14 mouse cellular contexts compared by ENCODE assay signal in the genomic region with DNA sequence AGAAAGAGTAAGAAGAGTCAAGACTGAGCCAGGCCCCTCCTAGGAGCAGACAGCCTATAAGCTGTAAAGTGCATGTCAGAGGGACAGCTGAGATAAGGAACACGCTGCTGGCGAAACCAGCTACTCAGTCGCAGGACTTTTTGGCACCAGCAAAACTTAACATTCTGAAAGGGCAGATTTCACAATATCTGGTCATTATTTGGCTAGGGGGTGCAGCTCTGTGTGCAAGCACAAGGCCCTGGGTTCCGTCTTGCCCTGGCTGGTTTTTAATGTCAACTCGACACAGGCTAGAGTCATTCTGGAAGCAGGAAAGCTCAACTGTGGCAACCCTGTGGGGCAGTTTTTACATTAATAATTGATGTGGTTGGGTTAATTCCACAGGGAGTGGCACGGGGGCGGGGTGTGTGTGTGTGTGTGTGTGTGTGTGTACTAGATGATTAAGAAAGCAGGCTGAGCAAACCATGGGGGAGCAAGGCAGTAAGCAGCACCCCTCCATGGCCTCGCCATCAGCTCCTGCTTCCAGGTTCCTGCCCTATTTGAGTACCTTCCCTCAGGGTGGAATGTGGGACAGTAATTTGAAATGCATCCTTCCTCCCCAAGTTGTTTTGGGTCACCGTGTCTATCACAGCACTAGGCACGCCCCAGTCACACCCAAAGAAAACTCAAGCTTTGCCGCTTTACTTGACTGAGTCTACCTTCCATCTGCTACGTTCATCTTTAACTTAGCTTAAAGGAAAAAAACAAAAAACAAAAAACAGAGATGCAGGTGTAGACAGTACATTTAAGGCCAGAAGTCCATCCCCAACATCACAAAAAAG. TPM values are rescaled to one million over a fixed set of nuclear protein-coding genes. Genes with fewer than 3 reads are reported as not detected.
DNase-seq lines count a peak whose midpoint lies in the region; ATAC-seq lines count a peak whose summit lies in the region.
"Had no signal": no experiment of that assay in that cellular context is flagged by ENCODE, and none has a peak within 500 bp of the region (broad histone marks: within the 10 kb centered on the region; RNA-seq: fewer than 3 reads in every experiment).

No protein-coding gene starts in this region.

- 69% methylated on average over 12 of the region's 12 CpGs for whole genome bisulfite sequencing in heart, embryonic 10.5 days
- 65% methylated on average over 12 of the region's 12 CpGs for WGBS in intestine, embryonic 16.5 days

- no peak overlapping the region for H3K9ac ChIP-seq in intestine, embryonic 16.5 days (ENCODE audit: low read depth, low read length)

- ATAC-seq in intestine, embryonic 16.5 days: peak; percentile 79
- ATAC-seq in monocyte, adult 5-6 weeks (replicated peaks; ENCODE audit: insufficient number of reproducible peaks, low FRiP score, low TSS enrichment, poor library complexity, severe bottlenecking): no peak

- peaks cover 10% of the 10 kb centered on the region; the same call in 1 of the 2 replicates for H3K4me1 ChIP-seq in heart, embryonic 10.5 days
- 0 out of 2 replicates have a peak, but pooled peaks cover 8% of the 10 kb centered on the region for H3K4me1 ChIP-seq in intestine, embryonic 16.5 days (ENCODE audit: control insufficient read depth, insufficient read depth, low read length)

- no peak for DNase-seq in heart, embryonic 10.5 days (ENCODE audit: low spot score)
- no peak for DNase-seq in heart, adult 11 months
- peak; percentile 64 for DNase-seq in MEL-GATA-1-ER (ENCODE audit: extremely low read depth, low read depth)
- peak; percentile 21 for DNase-seq in lung, postnatal 10 days
- DNase-seq in left cerebral cortex, adult 9 months (ENCODE audit: low spot score in 2 of 2): no peak
- DNase-seq in thymus, postnatal 4 days: no peak
- DNase-seq: gastrocnemius, postnatal 25 days; heart, postnatal 36 days; kidney, adult 18-20 months; right cerebral cortex, postnatal 14 days; thymus, postnatal 14 days had no signal

- H3K27ac ChIP-seq in heart, embryonic 10.5 days: no peak overlapping the region
- 0 out of 2 replicates have a peak overlapping the region, but pooled peaks have one; percentile 19 for H3K27ac ChIP-seq in intestine, embryonic 16.5 days (ENCODE audit: low read length)
- H3K27ac ChIP-seq: left cerebral cortex, adult 2 months had no signal

- peaks cover 6% of the 10 kb centered on the region; the same call in 1 of the 2 replicates for H3K27me3 ChIP-seq in heart, embryonic 10.5 days (ENCODE audit: insufficient read depth, poor library complexity, severe bottlenecking)
- H3K27me3 ChIP-seq in intestine, embryonic 16.5 days (replicated peaks; ENCODE audit: control insufficient read depth, insufficient read depth, low read length): 0 out of 2 replicates have a peak, but pooled peaks cover 4% of the 10 kb centered on the region

- H3K4me2 ChIP-seq in intestine, embryonic 16.5 days (ENCODE audit: low read depth, low read length): 0 out of 2 replicates have a peak overlapping the region, but pooled peaks have one; percentile 0

- no peaks in the 10 kb centered on the region for H3K9me3 ChIP-seq in heart, embryonic 10.5 days
- H3K9me3 ChIP-seq in intestine, embryonic 16.5 days (ENCODE audit: control insufficient read depth, low read length): no peaks in the 10 kb centered on the region

- H3K36me3 ChIP-seq in heart, embryonic 10.5 days: no peaks in the 10 kb centered on the region
- no peaks in the 10 kb centered on the region for H3K36me3 ChIP-seq in intestine, embryonic 16.5 days (ENCODE audit: control insufficient read depth, insufficient read depth, low read length)

- H3K4me3 ChIP-seq in heart, embryonic 10.5 days: 0 out of 2 replicates have a peak overlapping the region, but pooled peaks have one; percentile 6
- no peak overlapping the region for H3K4me3 ChIP-seq in intestine, embryonic 16.5 days (ENCODE audit: low read length)
- H3K4me3 ChIP-seq: left cerebral cortex, adult 2 months had no signal

RNA-seq across cellular contexts. Expression of a gene that starts 5.2 kb away (rescaled TPM):
- polyA plus RNA-seq in heart, embryonic 10.5 days (2016; fragmentation: Nextera tagmentation; extraction: Ambion mirVana): 3.4 and 3.8 TPM in 2 replicates
- polyA plus RNA-seq in intestine, embryonic 16.5 days (2015; fragmentation: Nextera tagmentation; extraction: Ambion mirVana): 4.7 and 5.1 TPM in 2 replicates
- not detected in 3 replicates for total RNA-seq in monocyte, adult 5-6 weeks (2017)

RNA-seq across cellular contexts. Expression of a gene that starts 5.6 kb away (rescaled TPM):
- 20.3 and 34.6 TPM in 2 replicates for polyA plus RNA-seq in heart, embryonic 10.5 days (2016; fragmentation: Nextera tagmentation; extraction: Ambion mirVana)
- 28.7 and 30.4 TPM in 2 replicates for polyA plus RNA-seq in intestine, embryonic 16.5 days (2015; fragmentation: Nextera tagmentation; extraction: Ambion mirVana)
- 11.0 to 16.5 TPM (median 11.2 TPM) in 3 replicates for total RNA-seq in monocyte, adult 5-6 weeks (2017)

Comparison
In these comparisons a context has a peak if more than half of its experiments do, and no peak if none do; other contexts are left out.
1. DNase-seq: peak in MEL-GATA-1-ER (single experiment) and lung, postnatal 10 days (single experiment); none in heart, embryonic 10.5 days (single experiment), heart, adult 11 months (single experiment), left cerebral cortex, adult 9 months (0 of 2) and thymus, postnatal 4 days (single experiment).